Mouse (Mus musculus) liver, adult (tissue): ENCODE data around the gene Mfn2.
A peak's percentile ranks its signal among the peaks of the same experiment; 100 is the strongest.

Experiments
- GATA4 ChIP-seq: IDR thresholded peaks from 2 replicates; pipeline ENCODE4 v1.6.1; 2014; ENCODE audit warnings: mild to moderate bottlenecking, low read length; ENCODE audit not compliant: insufficient replicate concordance

The Mfn2 gene

DNA sequence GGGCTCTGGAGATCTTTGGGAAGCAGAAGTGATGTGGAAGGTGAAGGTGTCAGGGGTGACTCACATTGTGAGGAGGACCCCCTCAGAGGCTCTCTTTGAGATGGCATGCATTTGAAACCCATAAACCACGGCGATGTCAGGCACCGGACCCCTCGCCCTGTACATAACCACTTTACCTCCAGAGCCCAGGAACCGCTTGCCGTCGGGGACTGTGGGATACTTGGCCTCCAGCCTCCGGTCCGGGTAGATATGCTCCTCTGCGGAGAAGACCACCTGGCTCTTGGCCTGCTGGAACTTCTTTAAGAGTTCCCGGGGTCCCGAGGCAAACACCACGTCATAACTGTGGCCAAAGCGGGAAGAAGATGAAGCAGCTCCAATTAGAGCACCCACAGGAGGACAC lies 26.4 kb upstream of the Mfn2 start:
- no peak for TF ChIP-seq GATA4

GRCm38 (mm10) chr4:147928540-147928939 lies 24.0 kb upstream of the Mfn2 start:
- TF ChIP-seq GATA4, result no peak

GRCm38 (mm10) chr4:147928136-147928535 lies 23.6 kb upstream of the Mfn2 start:
- no peak for TF ChIP-seq GATA4

DNA sequence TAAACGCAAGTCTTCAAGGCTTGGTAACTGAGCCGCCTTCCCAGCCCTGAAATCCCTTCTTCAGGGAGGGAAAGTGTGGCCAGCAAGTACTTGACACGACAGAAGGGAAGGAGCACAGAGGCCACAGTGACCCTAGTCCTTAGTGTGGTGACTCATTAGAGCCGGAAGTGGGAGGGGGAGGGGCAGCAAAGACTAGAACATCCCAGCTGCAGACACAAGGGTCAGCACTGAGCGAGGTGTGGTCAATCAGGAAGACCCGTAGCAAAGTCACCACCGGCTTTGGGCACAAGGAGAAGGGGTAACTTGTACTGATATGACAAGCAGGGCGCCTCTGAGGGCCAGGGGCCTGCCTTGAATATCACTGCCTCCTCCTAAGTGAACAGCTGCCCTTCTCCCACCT lies 23.2 kb upstream of the Mfn2 start:
- TF ChIP-seq GATA4, result no peak

GRCm38 (mm10) chr4:147922341-147922740 lies 17.8 kb upstream of the Mfn2 start:
- TF ChIP-seq GATA4, result no peak

DNA sequence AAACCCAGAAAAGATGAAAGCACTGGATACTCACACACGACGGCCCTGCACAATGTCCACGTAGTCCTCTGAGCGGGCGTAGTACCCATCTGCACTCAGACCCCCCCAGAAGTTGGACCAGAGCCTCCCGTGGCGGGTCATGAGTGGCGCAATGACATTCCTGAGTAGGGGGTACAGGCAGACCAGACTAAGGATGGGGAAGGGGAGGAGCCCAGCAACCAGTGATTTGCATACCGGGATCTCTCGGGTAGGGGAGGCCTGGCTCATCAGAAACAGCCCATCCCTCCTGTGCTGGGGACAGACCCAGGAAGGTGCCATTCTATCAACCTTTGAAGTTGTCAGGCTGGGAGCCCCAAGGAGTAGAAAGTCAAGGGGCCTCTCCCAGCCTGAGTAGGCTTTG lies 16.5 kb upstream of the Mfn2 start:
- no peak for TF ChIP-seq GATA4

DNA sequence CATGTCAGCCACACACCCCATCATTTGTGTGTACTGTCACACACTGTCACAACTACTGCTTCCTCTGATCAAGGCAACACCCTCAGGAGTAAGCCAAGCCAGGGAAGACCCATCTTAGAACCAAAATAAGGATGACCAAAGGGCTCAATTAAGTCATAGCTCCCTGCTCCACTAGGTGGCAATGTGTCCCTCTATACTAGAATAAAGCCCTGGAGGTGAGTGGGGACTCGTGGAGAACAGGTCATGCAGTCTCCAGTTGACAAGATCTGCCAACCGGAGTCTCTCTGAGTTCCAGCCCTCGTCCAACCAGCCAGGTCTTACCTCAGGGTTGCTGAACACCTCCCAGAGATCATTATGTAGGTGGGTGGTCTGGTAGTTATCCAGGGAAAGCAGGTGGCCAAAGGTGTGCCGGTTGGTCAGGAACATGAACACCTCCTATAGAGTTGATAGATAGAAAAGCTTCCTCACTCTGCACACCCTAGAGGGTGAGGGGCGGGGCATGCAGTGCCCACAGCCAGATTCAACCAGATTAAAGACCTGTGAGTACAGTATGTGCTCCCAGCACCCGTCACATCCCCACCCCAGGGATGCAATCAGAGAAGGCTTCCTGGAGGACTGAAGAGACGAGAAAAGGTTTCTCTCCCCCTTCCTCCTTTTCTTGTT lies 14.1 kb upstream of the Mfn2 start:
- no peak for TF ChIP-seq GATA4

DNA sequence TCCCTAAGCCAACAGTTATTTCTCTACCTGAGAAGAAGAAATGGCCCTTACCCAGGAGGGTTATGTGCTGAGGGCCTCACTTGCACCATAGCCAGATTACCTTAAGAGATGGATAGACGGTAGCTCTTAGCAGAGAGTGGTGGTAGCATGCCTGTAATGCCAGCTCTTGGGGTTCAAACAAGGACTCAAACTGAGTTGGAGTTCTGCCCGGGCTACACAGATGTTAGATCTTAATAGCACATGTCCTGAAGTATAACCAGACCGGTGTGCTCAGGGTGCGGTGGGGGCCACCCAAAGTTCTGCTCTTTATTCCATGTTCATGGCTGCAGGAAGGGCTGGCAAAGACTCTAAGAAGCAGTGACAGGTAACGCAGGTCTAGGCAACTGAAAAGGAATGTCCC lies 5.0 kb upstream of the Mfn2 start:
- TF ChIP-seq GATA4, result no peak

DNA sequence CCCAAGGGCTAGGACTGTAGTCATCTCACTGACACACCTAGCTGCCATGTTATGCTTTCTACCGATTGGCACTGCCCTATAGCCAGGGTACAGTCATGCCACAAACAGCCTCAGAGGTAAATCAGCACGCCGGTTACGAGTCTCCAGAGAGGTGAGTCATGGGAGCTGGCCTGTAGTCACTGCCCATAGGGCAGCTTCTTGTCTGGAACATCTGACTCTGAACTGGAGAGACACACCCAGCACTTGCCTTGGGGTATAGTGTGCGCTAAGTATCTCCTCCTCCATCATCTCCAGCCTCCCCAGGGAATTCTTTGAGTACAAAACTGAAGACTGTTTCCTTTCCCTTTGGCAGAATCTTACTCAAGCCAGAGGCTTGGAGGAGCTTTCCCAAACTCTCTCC lies 1.7 kb upstream of the Mfn2 start:
- no peak for TF ChIP-seq GATA4

DNA sequence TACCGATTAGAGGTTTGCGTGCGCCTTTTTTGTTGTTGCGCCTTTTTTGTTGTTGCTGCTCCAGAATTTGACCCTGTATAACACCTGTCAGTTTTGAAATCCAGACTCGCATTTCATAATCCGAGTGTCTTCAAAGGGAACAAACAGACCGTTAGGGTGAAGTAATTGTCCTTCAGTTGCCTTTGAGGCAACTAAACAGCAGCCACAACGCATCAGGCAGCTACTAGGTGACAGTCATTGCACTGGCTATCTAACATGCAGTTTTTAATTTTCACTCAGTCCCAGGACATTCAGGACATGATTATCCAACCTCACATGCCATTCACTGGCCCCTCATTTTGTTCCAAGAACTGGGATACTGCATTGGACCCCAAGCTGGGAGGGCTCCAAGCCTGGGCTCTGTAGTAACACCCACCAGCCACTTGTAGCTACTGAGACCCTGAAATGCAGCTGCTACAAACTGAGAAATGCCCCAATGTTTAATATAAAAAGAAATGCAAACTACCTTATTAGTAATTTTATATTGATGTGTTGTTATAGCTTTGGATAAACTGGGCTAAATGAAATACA lies 671 bp upstream of the Mfn2 start:
- no peak for TF ChIP-seq GATA4

- TF ChIP-seq GATA4, result no peak
Measured at GRCm38 (mm10) chr4:147903601-147904000, 903 bp downstream of the Mfn2 start.

DNA sequence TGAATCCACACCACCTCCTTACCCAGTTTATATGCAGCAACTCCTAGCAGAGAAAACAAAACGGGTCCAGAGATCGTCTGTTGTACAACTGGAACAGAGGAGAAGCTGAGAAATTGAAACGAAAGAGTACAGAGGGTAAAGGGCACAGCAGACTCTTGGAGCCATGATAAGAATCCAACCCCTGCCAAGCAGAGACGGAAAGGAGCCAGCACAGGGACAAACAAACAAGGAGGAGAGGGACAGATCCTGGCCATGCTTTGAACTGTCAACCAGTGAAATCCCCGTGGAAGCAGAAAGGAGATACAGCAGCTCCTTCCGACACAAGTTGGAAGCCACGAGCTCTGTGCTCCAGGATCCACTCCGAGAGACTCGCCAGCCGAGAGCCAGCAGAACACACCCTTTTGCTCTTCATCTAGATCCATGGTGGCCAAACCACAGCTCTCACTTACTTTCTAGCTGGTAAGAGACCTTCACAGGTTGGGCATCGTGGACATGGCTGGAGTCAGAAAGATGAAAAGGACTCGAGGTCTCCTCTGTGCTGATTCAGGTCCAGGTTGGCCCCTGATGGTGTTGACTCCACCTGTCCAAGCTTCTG lies 1.5 kb downstream of the Mfn2 start:
- peak; percentile 29; the same call in 1 of the 2 replicates for TF ChIP-seq GATA4

GRCm38 (mm10) chr4:147900452-147900851 lies 4.1 kb downstream of the Mfn2 start:
- no peak for TF ChIP-seq GATA4

- TF ChIP-seq GATA4, result no peak
Measured at GRCm38 (mm10) chr4:147897348-147897747, 7.2 kb downstream of the Mfn2 start.

- no peak for TF ChIP-seq GATA4
Measured at GRCm38 (mm10) chr4:147896411-147896810, 8.1 kb downstream of the Mfn2 start.

- no peak for TF ChIP-seq GATA4
Measured at GRCm38 (mm10) chr4:147895815-147896330, 8.6 kb downstream of the Mfn2 start.

DNA sequence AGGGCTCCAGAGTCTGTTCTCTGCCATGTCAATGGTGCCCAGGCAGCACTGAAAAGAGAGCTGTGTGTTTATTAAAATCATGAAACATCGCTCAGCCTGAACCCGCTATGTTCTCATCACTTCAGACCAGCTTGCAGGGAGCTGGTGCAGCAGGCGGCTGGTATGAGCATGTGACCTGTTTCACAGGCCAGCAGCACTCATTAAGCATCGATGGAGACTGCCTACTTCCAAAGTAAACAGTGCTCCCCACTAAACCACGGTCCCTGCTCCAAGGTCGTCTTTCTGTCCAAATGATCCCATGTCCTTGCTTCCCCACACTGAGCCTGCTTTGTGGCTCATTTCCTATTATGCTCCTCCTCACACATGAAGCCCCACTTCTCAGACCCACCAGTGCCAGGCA lies 14.2 kb downstream of the Mfn2 start:
- no peak for TF ChIP-seq GATA4

GRCm38 (mm10) chr4:147888237-147888636 lies 16.3 kb downstream of the Mfn2 start:
- TF ChIP-seq GATA4, result no peak
